Mouse (Mus musculus) WW6 (cell line): ENCODE results near the gene Ltc4s.
A peak's percentile ranks its signal among the peaks of the same experiment; 100 is the strongest.

ENCODE experiments used
- DNase-seq: peaks from one replicate; pipeline ENCODE4 v3.0.0-alpha.2; 2013; ENCODE audit warnings: low read depth, low spot score

Ltc4s gene

DNA sequence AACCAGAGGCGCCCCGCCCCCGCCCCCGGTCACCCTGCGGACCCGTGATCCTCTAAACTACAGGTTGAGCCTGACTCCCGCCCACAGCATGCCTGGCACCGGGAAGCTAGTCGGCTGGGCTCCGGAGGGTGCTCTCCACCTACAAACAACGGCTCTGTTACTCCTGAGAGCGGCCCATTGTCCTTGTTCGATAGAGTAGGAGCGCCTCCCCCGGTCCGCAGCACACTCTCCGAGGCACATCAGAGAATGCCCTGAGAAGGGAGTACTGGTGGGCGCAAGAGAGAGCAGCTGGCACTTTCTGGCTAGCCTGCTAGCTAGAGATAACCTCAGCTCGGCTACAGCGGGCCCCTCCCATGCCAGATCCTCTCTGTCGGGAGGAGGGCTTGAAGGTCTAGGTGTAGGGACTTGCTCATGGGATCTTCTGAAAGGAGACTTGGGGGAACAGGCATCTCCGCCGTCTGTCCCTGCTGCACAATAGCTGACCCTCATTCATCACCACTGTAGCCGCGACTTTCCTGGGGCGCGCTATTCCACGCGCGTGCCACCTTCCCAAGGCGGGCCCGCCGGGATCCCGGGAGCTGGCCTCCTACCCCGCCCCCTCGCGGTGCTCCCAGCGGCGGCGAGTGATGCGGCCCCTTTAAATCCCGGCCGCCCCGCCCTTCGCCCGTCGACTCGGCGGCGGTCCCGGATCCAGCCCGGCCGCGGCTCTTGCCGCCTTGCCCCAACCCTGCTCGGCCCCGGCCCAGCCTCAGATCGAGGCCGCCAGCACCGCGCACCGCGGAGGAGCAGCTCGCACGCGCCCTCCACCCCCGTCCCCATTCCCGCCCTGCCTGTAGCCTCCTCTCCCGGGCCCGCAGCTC lies 13.5 kb downstream of the Ltc4s start:
- no peak for DNase-seq

DNA sequence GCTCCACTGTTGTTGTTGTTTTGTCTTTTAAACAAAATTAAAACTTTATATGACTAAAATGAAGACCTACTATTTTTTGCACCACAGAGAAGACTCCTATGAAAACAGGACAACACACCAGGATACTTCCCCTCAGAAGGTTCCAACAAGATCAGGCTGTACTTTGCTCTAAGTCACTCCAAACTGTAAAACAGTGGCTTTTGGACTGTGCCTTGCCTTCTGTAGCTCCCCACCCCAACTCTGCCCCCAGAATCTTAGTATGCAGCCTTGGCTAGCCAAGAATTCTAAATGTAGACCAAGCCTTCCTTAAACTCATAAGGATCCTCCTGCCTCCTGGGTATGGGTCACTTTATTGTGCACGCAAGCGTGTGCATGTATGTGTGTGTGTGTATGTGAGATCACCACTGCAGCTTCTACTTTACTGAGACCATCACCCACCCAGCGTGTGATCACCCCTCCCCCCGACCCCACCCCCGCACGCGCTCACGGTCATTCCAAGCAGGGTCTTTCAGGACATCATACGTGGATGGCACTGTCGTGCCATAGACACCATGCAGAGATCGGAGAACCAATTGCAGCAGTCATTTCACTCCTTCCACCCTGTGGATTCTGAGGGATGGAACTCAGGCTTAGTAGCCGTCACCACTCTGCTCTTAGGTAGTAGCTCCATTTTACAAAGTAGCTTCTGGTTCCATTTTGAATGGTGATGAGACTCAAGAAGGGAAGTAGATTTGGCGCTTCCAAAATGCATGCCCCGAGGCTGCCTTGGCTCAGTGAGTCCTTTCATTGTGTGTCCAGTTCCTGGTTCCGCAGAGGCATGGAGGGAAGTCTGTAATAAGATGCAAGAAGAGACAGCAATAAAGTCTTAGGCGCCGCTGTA lies 14.4 kb downstream of the Ltc4s start:
- no peak for DNase-seq

DNA sequence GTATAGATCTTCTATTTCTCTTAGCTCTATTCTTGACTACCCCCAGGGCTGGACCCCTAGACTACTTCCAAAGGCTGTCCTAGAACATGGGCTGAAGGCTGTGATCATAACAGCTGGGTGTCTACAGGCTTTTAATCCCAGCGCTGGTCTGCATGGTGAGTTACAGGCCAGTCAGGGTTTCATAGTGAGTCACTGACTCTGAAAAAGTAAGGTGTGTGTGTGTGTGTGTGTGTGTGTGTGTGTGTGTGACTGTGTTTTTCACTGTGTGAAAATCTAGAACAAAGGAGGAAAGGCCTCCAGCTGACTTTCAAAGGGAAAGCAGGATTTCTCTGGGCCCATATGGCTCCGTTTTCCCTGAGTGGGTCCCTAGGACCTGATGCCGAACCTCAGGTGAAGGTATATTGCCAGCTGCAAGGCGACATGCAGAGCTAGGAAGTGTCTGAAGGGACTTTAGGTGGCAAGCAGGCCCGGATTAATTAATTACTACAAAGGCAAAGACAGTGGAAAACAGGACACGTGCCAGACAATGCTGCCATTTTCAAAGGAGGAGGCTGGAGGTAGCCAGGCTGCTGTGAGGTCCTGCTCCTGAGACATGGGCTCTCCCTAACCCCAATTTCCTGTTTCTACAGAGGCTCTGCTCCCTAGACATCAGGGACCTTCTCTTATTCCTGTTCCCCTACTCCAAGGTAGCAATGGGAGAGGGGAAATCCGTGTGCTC lies 15.7 kb downstream of the Ltc4s start:
- no peak for DNase-seq

DNA sequence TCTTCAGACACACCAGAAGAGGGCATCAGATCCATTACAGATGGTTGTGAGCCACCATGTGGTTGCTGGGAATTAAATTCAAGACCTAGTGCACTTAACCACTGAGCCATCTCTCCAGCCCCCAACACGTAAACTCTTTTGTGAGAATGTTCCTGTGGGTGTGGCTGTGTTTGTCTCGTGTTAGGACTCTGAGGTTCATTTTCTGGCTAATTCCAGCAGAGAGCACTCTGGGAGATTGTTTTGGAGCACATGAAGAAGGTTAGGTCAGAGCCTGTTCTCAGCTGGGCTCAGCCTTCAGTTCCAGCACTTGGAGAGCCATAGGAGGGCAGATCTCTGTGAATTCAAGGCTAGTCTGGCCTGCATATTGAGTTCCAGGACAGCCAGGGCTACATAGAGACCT lies 18.6 kb downstream of the Ltc4s start:
- no peak for DNase-seq

DNA sequence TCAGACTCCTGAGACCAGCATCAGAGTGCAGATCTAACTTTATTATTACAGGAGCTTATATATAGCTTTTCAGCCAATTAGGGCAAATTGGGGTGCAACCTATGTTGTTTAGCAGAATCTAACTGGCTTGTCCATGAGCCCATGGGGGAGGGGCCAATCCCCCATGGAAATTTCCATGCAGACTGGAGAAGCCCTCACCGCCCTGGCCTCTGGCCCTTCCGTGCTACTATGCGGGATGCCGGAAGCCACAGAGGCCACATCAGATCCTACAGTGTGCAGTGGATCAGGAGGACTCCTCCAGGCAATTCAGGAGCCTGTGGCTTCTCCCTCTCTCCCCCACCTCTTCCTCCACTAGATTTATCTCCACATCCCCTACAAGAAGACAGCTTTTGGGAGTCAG lies 20.6 kb downstream of the Ltc4s start:
- DNase-seq, result no peak

DNA sequence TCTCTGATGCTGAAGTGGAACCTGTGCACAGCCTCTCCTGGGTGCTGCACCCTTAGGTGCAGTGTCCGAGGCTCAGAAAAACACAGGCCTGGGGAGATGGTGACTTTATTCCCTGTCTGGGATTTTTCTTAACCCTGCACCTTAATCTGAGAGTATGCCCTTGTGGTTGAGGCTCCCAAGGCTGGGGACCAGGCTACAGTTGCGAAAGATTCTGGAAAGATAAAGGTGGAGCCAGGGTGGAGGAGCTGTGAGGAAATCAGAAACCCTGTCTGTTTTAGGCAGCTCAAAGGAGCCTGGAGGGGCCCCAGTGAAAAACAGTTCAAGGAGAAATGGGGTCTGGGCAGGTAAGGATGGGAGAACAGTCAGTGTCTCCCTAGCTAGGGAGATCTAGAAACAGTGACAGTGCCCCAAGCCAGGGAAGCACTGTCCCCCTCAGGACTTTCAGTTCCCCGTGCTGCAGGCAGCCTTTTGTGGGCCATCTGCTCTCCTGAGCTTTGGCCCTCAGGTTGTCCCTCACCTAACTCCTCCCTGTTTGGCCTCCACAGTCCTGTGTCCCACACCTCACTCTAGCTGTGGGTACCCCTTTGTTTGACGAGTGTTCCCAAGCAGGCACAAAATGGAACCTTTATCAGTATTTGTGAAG lies 21.6 kb downstream of the Ltc4s start:
- DNase-seq, result no peak

DNA sequence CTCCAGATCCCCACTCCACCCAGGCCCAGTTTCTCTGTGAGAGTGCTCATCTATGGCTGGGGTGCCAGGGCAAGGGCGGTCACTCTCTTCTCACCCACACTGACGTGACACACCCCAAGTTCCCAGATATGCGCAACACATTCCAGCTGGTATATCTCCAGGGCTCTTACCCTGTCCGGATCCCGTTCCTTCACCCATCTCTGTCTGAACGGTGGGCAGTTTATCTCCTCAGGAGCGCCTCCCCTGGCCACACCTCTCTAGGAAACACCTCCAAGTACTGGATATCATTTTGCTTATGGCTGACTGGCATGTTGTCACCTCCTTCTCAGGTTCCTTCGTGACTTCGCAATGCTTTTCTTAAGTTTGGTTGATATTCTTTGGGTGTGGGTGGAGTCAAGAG lies 22.8 kb downstream of the Ltc4s start:
- DNase-seq, result no peak

DNA sequence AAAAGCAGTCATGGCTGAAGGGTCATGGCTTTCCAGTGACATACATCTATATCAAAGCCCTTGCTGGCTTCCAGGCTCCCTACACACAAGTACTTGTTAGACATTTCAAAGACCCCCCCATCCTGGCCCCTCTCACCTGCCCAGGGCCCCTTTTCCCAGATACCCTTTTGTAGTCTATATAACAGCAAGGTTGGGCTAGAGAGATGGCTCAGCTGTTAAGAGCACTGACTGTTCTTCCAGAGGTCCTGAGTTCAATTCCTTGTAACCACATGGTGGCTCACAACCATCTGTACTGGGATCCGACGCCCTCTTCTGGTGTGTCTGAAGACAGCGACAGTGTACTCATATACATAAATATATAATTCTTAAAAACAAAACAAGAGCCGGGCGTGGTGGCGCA lies 23.8 kb downstream of the Ltc4s start:
- DNase-seq, result no peak

DNA sequence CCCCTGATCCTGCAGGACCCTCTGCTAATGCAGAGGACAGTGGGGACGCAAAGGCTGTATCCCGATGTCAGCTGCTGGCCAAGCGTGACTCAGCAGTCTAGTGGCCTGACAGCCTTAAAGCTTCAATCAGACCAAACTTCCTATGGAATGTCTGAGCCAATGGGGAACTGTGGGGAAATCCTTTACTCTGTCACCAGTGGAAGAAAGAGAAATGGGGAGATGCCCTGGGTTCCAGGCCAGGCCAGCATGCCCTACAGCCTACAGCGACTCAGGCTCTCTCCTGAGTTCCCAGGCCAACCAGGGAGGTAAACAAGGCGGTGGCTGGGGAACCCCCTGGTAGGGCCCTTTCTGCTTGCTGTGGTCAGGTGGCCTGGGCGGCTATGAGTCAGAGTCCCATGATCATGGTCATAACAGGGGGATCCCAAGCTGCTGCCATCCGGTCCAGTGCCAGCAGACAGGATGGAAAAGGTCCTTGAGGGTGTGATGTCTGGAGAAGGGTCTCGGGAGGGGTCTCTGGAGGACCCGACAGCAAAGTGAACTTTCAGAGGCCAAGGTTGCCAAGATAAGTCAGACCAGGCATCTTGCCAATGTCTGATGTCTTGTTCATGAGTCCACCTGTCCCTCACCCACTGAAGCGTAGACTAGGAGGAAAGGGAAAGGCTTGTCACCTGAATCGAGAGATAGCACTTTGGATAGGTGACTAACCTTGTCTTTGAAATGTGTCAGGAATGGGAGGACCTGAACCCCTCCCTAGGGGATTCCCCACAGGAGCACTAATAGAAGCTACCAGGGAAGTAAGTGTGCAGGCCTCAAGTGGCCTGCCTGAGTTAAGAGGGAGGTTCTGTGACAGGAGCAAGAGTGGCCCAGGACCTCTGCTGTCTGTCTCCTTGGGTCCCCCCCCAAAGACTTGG lies 25.3 kb downstream of the Ltc4s start:
- DNase-seq, result no peak

DNA sequence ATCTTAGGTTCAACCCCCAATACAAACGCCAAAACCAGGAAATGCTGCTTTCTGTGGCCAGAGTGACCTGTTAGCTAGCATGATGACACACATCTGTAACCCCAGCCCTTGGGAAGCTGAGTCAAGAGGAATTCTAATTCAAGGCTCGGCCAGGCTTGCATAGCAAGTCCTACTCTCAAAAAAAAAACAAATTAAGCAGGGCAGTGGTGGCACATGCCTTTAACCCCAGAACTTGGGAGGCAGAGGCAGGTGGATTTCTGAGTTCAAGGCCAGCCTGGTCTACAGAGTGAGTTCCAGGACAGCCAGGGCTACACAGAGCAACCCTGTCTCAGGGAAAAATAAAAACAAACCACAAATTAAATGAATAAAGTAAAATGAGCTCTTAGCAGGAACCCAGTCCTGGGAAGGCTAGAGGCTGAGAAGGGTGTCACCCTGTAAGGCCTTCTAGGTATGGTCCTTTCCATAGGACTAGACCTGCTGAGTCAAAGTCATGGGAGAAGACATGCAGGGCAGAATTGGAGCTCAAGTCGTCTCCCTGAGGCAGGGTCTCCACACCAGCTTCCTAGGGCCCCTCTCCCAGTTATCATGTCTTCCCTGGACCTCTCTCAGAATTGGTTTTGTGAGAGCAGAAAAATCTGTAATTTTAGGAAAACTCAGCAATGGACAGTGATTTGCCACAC lies 26.2 kb downstream of the Ltc4s start:
- no peak for DNase-seq

DNA sequence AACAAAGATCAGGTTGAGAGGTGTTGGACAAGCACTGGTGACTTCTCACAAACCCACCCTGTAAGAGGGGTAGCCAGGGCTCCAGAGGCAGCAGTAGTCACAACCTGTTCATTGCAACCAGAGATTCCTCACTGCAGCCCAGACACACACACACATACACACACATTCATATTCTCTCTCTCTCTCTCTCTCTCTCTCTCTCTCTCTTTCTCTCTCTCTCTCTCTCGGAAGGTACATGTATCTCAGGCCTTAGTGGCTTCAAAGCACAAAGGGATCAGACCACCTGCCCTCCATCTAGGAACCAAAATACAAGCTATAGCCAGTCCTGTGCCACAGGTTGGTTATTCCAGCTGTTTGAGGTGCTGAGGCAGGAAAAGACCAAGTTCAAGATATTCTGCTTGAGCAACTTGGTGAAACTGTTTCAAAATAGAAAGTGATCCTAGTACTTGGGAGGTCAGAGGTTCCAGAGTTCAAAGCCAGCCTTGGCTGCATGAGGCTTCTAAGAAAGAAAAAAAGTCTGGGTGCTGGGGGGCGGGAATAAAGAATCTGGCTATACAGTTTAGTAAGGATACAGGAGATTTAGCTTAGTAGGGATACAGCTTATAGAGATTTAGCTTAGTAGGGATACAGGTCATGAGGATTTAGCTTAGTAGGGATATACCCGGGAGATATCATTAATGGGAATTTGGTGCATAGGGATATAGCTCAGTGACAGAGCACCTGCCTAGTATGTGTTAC lies 26.9 kb downstream of the Ltc4s start:
- no peak for DNase-seq

DNA sequence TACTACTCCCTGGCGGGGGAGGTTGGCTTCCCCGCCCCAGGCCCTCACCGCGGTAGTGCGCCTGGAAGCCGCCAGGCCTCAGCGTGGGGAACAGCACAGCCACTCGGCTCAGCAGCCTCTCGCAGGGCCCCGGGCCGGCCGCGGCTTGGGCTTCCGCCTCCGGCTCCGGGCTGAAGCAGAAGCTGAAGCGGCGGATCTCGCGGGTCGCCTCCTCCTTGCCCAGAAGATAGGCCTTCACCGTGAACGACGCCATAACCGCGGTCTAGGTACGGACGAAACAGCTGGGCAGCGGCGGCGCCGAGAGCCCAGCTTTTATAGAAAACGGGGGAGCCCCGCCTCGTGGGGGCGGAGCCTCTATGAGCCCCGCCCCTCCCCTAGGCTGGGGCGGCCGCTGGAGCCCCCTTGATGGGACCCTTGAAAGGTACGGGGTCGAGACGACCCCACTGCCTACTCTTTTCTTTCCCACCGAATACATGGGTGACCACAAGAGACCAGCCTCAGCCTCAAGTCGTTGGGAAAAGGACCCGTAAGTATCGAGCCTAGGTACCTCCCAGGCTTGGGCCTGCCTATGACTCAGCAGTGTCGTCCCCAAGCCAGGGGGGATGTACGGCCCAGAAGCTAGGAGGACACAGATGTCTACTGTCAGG lies 27.8 kb downstream of the Ltc4s start, which contains the start of the genes Sqstm1 and Mgat4b:
Gene Sqstm1 (minus strand): TSS at position 323 of the 647 bp plus-strand sequence.
Gene Mgat4b (plus strand): TSS at position 386 of the 647 bp plus-strand sequence.
- no peak for DNase-seq

DNA sequence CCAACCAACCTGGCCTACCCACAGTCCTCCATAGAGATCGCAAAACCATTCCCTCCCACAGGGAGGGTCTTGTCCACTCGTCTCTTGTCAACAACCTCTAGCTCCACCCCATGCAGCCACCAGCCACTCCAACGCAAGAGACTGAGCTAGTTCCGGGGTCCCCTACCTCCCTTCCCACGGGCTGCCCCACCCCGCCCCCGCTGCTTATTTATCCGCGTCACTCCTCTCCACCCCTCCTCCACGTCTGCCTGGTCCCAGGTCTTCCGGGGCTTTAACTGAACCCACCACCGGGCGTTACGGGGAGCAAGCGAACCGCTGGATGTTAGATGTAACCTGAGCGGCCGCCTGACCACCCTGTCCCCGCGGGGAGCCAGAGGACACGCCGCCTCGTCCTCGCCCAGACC lies 28.3 kb downstream of the Ltc4s start:
- peak; percentile 80 for DNase-seq

DNA sequence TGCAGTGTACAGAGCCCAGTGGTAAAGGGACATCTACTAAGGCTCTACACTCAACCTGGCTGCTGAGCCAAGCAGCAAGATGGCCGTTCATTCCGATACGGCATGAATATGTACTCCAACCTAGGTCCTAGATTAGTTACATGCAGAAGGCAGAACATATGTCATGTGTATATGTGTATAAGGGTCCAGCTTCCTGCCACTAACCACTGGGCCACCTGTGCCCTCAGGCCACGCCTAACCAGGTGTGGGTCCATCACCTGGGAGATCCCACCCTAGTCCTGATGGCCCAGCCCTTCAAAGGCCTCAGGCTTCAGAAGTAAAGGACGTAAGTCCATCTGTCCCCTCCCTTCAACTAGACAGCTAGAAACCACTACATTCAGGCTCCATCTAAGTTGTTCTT lies 30.4 kb downstream of the Ltc4s start:
- DNase-seq, result no peak

DNA sequence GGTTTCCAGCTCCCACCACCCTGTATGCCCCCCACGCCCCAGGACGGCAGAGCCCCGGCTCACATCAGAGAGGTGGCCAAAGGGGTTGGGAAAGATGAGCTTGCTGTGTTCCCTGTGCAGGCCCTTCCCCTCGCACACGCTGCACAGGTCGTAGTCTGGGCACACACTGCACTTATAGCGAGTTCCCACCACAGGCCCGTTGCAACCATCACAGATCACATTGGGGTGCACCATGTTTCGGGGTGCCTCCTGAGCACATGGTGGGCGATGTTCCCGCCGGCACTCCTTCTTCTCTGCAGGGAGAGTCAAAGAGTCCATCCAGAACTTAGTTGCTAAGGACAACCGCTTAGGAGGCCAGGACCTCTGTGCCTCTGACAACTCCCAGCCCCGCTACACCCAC lies 31.1 kb downstream of the Ltc4s start:
- no peak for DNase-seq

DNA sequence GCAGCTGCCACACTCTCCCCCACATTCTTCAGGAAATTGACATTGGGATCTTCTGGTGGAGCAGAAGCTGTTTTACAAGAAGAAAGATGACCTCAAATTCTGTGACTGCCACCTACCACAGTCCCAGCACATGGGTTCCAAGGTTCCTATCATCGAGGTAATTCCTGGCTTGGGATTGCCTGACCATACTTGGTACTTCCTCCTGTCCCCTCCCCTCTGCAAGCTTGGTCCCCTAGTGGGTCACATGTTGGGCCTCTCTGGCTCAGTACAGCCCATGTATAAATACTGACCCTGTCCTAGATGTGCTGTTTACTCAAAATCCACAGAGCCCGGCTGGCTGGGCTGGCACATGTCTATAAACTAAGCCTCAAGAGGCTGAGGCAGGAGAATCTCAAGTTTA lies 32.4 kb downstream of the Ltc4s start:
- no peak for DNase-seq

DNA sequence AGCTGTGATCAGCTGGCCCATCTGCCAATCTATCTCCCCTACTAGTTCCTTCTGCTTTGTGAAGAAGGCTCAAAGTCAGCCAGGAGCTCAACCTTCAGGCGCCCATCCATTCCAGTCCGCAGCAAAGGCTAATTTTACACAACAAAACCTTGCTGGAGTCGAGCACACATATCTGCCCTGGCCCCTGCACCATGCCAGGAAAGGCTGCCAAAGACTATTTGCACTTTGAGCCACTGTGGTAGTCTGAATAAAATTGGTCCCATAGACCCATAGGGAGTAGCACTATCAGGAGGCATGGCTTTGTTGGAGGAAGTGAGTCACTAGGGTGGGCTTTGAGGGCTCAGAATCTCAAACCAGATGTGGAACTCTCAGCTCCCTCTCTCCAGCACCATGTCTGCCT lies 33.0 kb downstream of the Ltc4s start:
- DNase-seq, result no peak

DNA sequence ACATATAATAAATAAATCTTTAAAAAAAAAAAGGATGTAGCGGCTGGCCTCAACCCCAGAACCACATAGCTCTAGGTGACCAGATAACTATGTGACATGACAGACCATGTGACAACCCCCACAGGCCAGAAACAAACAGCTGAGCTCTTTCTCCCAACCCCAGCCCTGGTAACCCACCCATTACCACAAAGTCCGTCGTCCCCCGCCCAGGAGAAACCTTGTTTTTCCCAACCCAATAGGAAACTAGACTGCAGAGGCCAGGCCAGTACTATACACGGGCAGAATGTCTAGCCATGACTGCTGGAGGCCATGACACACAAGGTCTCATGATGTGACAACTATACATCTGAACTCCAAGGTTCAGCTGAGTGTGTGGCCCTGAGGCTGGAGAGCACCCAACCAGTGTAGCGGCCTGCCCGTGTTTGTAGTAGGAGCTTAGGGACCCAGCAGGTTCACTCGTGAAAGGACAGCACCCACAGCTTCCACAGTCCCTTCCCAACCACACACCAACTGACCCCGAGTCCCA lies 35.1 kb downstream of the Ltc4s start:
- no peak for DNase-seq
